Mouse (Mus musculus): Measurements from ENCODE around the gene Cul9.
"Not testable (repeated sequence)": the region's sequence is repeated elsewhere in the genome, so short reads cannot be mapped to it uniquely, and the experiment has no call there.

The Cul9 gene

GRCm38 (mm10) chr17:46503847-46504638 is 42.1 kb downstream of the Cul9 start:
- DNase-seq (ENCODE audit: extremely low spot score, low spot score) = no peak

GRCm38 (mm10) chr17:46502775-46503174 is 43.4 kb downstream of the Cul9 start:
- no peak for DNase-seq (ENCODE audit: extremely low spot score, low spot score)

DNA sequence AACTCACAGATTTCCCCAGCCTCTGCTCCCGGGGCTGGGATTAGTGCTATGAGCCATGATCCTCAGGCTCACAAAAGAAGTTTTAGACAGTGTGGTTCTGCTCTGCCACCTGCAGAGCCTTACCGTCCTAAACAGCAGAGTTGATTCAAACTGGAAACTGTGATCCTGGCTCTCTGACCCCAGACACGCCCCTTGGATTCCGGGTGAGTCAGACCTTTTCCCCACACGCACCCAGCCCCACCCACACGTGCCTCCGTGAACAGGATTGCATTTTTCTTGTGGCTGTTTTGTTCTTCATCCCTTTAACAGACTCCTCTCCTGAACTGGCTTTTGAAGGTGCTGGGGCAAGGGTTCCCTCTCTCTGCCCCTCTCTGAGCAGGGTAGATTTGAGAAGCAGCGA is 48.2 kb downstream of the Cul9 start:
- DNase-seq (ENCODE audit: extremely low spot score, low spot score) = no peak

DNA sequence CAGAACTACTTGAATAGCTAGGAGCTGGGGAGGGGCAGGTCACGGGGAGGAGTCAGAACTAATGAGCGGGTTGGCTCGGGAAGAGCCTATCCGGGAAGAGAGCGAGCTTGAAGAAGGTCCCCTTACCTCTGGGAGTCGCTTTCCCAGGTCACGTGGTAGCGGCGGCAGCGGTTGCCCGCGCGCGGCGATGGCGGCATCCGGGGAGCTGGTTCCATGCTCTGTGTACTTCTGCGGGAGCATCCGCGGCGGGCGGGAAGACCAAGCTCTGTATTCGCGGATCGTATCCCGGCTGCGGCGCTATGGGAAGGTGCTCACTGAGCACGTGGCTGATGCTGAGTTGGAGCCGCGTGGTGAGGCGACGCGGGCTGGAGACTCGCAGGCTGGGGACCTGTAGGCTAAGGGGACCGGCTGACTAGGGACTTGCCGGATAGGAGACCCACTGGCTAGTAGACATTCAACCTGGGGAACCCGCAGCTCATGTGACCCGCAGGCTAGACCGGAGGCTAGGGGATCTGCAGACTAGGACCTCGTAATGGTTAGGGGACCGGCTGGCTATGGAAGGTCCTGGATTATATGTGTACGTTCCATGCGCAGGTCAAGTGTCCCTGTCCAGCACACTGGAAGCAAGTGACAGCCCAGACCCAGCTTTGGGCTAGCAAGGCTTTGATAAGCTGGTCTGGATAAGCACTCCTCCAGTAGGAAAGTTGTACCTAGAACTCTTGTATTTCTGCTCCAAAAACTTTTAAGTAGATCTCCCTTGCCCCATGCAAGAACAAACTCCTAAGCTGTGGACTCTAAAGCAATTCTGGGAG is 49.4 kb downstream of the Cul9 start, which contains the start of gene Dnph1:
Gene Dnph1 (plus strand): TSS at position 89 of the 812 bp plus-strand sequence.
- DNase-seq (ENCODE audit: extremely low spot score, low spot score) = peak; percentile 88

GRCm38 (mm10) chr17:46496081-46496480 is 50.1 kb downstream of the Cul9 start:
- DNase-seq (ENCODE audit: extremely low spot score, low spot score) = not testable (repeated sequence)

DNA sequence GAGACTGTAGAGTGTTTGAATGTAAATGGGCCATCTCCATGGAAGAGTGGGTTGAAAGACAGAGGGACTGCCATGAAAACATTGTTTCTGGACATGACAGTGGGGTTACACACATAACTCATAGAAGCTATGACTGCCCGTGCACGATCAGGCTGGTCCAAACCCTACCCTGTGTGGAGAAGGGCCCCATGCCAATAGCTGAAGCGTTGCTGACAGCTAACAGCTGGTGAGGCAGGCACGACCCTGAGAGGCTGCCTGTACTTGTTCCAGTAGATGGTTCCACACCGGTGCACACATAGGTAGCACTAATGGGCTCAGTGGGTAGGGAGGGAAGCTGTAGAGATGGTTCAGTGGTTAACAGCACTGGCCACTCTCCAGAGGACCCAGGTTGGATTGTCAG is 50.7 kb downstream of the Cul9 start:
- DNase-seq (ENCODE audit: extremely low spot score, low spot score) = no peak

- peak; percentile 31 for DNase-seq (ENCODE audit: extremely low spot score, low spot score)
Measured at GRCm38 (mm10) chr17:46487431-46487830, 58.8 kb downstream of the Cul9 start, which contains the start of gene Ttbk1. TSS of gene Ttbk1 (minus strand) at chr17:46487675.

DNA sequence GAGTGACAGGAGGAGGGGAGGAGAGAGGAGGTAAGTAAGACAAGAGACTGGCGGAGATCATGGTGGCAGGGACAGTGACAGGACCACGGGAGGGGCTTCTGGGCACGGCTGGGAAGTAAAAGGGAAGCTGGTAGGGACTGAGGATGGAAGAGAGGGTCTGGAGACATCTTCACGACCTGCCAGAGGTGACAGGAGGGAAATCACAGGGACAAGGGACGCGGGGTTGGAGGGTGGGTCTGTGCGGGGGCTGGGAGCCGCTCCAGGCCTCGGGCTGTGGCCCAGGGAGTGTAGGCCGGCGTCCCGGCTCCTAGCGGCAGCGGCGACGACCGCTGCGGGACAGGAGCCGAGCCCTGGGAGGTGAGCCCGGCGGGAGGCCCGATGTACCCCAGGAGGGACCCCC is 59.2 kb downstream of the Cul9 start:
- peak; percentile 38 for DNase-seq (ENCODE audit: extremely low spot score, low spot score)

DNA sequence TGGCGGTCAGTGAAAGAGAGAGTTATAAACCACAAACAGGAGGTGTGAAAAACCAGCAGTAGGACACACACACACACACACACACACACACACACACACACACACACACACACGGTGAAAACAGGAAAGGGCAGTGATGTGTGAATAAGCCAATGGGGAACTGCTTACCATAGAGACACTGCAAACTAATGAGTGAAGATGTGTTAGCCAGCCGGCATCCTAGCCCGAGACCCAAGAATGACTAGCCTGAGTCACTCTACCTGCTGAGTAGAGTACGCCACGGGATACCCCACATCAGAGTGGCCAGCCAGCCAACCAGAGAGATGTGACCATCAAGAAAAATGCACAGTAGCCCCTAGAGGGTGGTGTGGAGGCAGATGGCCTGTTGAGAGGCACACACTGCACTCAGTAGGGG is 61.7 kb downstream of the Cul9 start:
- DNase-seq (ENCODE audit: extremely low spot score, low spot score) = no peak

DNA sequence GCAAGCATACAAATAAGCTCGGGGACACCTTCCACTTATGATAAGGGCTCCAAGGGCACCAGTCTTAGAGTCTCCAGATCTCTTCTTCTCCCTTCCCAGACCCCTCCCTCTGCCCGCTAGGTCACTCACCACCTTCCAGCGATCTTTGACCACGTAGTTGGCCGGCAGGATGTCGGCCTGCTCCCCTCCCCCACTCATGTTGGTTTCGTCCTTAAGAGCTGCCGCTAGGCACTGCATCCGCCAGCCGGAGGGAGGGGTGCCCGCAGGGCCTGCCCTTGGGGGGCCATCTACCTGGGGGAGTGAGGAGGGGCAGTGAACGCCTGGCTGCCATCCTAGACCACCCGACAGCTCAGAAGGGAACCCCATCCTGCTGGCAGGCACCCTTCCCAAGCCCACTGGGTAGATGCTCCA is 62.2 kb downstream of the Cul9 start:
- peak; percentile 28 for DNase-seq (ENCODE audit: extremely low spot score, low spot score)

- peak; percentile 45 for DNase-seq (ENCODE audit: extremely low spot score, low spot score)
Measured at GRCm38 (mm10) chr17:46483561-46484001, 62.6 kb downstream of the Cul9 start.

- DNase-seq (ENCODE audit: extremely low spot score, low spot score) = no peak
Measured at GRCm38 (mm10) chr17:46477286-46477685, 68.9 kb downstream of the Cul9 start.

GRCm38 (mm10) chr17:46476601-46477000 is 69.6 kb downstream of the Cul9 start:
- DNase-seq (ENCODE audit: extremely low spot score, low spot score) = no peak

GRCm38 (mm10) chr17:46467830-46468229 is 78.4 kb downstream of the Cul9 start:
- DNase-seq (ENCODE audit: extremely low spot score, low spot score) = no peak

DNA sequence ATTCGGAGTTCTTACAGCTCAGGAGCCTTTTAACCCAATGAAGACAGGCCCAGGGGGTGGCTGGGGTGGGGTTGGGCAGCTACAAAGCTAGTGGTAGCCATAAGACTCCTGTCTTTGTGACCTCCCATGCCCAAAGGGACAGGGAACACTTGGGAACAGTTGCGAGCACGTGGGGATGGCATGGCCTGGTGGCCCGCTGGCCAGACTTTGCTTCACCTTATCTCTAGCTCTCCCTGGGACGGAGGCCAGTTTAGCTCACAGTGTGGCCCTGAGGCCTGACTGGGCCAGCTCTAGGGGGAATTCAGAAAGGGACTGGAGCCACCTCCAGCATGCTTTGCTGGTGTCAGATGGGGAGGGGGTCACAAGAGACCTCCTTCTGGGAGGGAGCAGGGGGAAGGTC is 84.0 kb downstream of the Cul9 start:
- no peak for DNase-seq (ENCODE audit: extremely low spot score, low spot score)

DNA sequence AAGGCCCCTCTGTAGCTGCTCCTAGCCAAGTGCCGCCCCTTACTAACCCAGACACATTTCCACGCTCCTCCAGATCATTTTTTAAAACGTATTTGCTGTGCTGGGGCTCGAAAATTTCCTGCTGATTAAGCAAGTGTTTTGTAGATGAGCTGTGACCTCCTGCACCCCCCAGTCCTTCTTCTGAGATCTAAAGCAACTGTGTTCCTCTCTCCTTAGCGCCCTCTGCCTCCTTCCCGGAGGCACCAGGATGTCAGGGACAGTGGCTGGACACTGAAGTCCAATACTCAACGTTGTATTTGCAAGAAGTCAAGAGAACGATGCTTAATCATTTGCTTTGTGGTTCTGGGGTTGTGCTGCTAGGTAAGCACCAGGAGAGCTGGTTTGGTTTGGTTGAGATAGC is 84.8 kb downstream of the Cul9 start:
- DNase-seq (ENCODE audit: extremely low spot score, low spot score) = peak; percentile 47

- no peak for DNase-seq (ENCODE audit: extremely low spot score, low spot score)
Measured at GRCm38 (mm10) chr17:46460673-46461072, 85.5 kb downstream of the Cul9 start.

GRCm38 (mm10) chr17:46458439-46458838 is 87.7 kb downstream of the Cul9 start:
- no peak for DNase-seq (ENCODE audit: extremely low spot score, low spot score)

DNA sequence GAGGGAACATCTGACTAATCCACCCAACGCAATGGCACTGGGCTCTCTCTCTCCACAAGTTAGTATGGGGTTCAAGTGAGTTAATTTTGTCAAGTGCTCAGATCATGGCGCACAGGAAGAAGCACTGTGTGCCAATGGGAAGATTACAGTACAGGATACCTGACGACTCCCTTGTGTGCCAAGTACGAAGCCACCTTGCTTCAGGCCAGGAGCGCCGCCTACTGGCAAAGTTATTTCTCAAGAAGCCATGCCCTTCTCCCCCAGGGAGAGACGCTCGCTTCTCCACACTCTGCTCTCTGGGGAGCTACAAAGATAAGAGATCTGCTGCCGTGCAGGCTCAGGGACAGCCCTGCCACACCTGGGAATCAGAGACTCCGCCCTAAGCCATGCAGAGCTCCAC is 88.4 kb downstream of the Cul9 start:
- DNase-seq (ENCODE audit: extremely low spot score, low spot score) = no peak

DNA sequence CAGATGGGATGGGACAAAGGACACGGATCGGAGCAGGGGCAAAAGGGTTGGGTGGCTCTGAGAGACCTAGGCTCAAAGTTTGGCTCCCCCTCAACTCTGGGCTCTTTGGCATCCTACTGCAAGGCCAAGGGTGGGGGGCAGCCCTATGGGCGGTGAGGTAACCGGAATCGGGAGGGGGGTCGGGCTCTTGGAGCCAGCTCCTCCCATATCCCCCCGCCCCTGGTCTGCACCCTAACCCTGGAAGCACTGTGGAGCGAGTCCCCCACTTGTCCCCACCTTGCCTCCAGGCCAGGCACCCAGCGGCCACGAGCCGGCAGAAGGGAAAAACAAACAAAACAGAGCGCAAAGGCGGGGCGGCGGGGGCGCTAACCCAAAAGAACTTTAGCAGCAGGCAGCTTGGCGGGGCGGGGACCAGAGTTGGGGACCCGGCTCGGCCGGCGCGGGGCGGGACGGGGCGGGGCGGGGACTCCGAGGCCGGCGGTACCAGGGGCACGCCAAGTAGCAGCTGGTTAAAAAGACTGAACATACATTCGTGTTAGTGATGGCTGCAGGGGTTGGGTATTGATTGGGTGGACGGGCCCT is 91.0 kb downstream of the Cul9 start:
- DNase-seq (ENCODE audit: extremely low spot score, low spot score) = peak; percentile 57

- DNase-seq (ENCODE audit: extremely low spot score, low spot score) = no peak
Measured at GRCm38 (mm10) chr17:46454539-46454938, 91.6 kb downstream of the Cul9 start.

GRCm38 (mm10) chr17:46453970-46454411 is 92.2 kb downstream of the Cul9 start:
- no peak for DNase-seq (ENCODE audit: extremely low spot score, low spot score)
